Mouse (Mus musculus): ENCODE results near the gene Olfr1279.
"Not testable (repeated sequence)": the region's sequence is repeated elsewhere in the genome, so short reads cannot be mapped to it uniquely, and the experiment has no call there.

Gene Olfr1279

GRCm38 (mm10) chr2:111300374-111300773 lies at the start of gene Olfr1279:
Gene Olfr1279 (plus strand): TSS chr2:111300635.
- no peak for DNase-seq

- no peak for DNase-seq
These were observed 46.2 kb upstream of the Olfr1279 start, which contains the start of gene Olfr1276 for GRCm38 (mm10) chr2:111254216-111254615. Gene Olfr1276 (plus strand): TSS chr2:111254516.

- DNase-seq, result no peak
These were observed 26.4 kb upstream of the Olfr1279 start, which contains the start of gene Olfr1277 for GRCm38 (mm10) chr2:111274006-111274405. Gene Olfr1277 (minus strand): TSS chr2:111274106.

- DNase-seq, result no peak
These were observed 10.6 kb upstream of the Olfr1279 start, which contains the start of gene Olfr1278 for GRCm38 (mm10) chr2:111289836-111290235. Gene Olfr1278 (plus strand): TSS chr2:111290136.

- DNase-seq, result no peak
These were observed 1.9 kb upstream of the Olfr1279 start for GRCm38 (mm10) chr2:111298541-111298940.

GRCm38 (mm10) chr2:111313717-111314116 lies 13.3 kb downstream of the Olfr1279 start, which contains the start of gene Olfr1280:
Gene Olfr1280 (plus strand): TSS chr2:111314017.
- DNase-seq, result no peak

GRCm38 (mm10) chr2:111326220-111326619 lies 25.8 kb downstream of the Olfr1279 start, which contains the start of gene Olfr1281:
Gene Olfr1281 (plus strand): TSS chr2:111326520.
- no peak for DNase-seq

GRCm38 (mm10) chr2:111333721-111334120 lies 33.3 kb downstream of the Olfr1279 start:
- DNase-seq, result not testable (repeated sequence)

- DNase-seq, result no peak
These were observed 35.5 kb downstream of the Olfr1279 start, which contains the start of gene Olfr1282 for GRCm38 (mm10) chr2:111335976-111336375. Gene Olfr1282 (minus strand): TSS chr2:111336076.
